Mouse (Mus musculus) midbrain, embryonic 11.5 days (tissue): ENCODE measurements around the gene Akr1c19. TPM values are rescaled to one million over a fixed set of nuclear protein-coding genes. Genes with fewer than 3 reads are reported as not detected.

Source experiments
- ATAC-seq: fragments of 200-750 bp; cut with Nextera tagmentation; 2 replicates; pipeline ENCODE4 v1.8.0; 2017; ENCODE audit warnings: moderate TSS enrichment, moderate library complexity; ENCODE audit not compliant: low FRiP score
- DNase-seq: peaks from one replicate; pipeline ENCODE4 v3.0.0; 2015; ENCODE audit warnings: low spot score; ENCODE audit errors: missing footprints
- H3K27ac ChIP-seq: fragments of 300-500 bp; sonication (generic); 2 replicates; pipeline ENCODE4 v1.5.1; 2014; ENCODE audit warnings: low read depth, low read length
- H3K27me3 ChIP-seq: fragments of 300-500 bp; sonication (generic); 2 replicates; pipeline ENCODE4 v1.6.1; 2014; ENCODE audit warnings: mild to moderate bottlenecking, low read length, moderate library complexity, mixed read lengths; ENCODE audit not compliant: control insufficient read depth, insufficient read depth
- H3K36me3 ChIP-seq: fragments of 300-500 bp; sonication (generic); 2 replicates; pipeline ENCODE4 v1.6.1; 2014; ENCODE audit warnings: mild to moderate bottlenecking, low read length, moderate library complexity, mixed read lengths; ENCODE audit not compliant: control insufficient read depth, insufficient read depth
- H3K4me1 ChIP-seq: fragments of 300-500 bp; sonication (generic); 2 replicates; pipeline ENCODE4 v1.6.1; 2014; ENCODE audit warnings: low read length; ENCODE audit not compliant: control insufficient read depth, insufficient read depth
- H3K4me2 ChIP-seq: fragments of 300-500 bp; sonication (generic); 2 replicates; pipeline ENCODE4 v1.6.1; 2014; ENCODE audit warnings: mild to moderate bottlenecking, moderate library complexity
- H3K4me3 ChIP-seq: fragments of 300-500 bp; sonication (generic); 2 replicates; pipeline ENCODE4 v1.5.1; 2014; ENCODE audit warnings: low read depth, low read length
- H3K9ac ChIP-seq: fragments of 300-500 bp; sonication (generic); 2 replicates; pipeline ENCODE4 v1.6.1; 2014; ENCODE audit warnings: low read length
- H3K9me3 ChIP-seq: fragments of 300-500 bp; sonication (generic); 2 replicates; pipeline ENCODE4 v1.6.1; 2016; ENCODE audit warnings: low read length; ENCODE audit not compliant: control insufficient read depth
- WGBS: fragments of 180-500 bp; shearing (Covaris S2); extraction: QIAGEN DNeasy Blood & Tissue Kit; methylation state at CpG from one replicate; pipeline ENCODE4 v1.1.7; 2014; 5-methylcytosine and 5-hydroxymethylcytosine counted together
- polyA plus RNA-seq: library from polyadenylated mRNA; unstranded; fragments of >200 nt; fragmentation: Nextera tagmentation; extraction: Ambion mirVana; gene quantifications from 2 replicates; pipeline ENCODE4 v1.2.1, GENCODE M21; 2014

The Akr1c19 gene
- polyA plus RNA-seq, 1 experiment from 2014 or later = 0.31 TPM

GRCm38 (mm10) chr13:4296991-4297390, 68.5 kb downstream of the Akr1c19 start:
- H3K27me3 ChIP-seq = no peaks in the 10 kb centered on the region
- H3K4me2 ChIP-seq = no peak overlapping the region
- no peak overlapping the region for H3K27ac ChIP-seq
- no peaks in the 10 kb centered on the region for H3K4me1 ChIP-seq
- H3K9me3 ChIP-seq = no peaks in the 10 kb centered on the region
- 92% methylated on average over 4 of the region's 4 CpGs for WGBS
- H3K9ac ChIP-seq = no peak overlapping the region
- no peaks in the 10 kb centered on the region for H3K36me3 ChIP-seq
- ATAC-seq = no peak
- DNase-seq = no peak
- no peak overlapping the region for H3K4me3 ChIP-seq

Other genes starting within 250 kb of the Akr1c19 start
- gene Akr1c14, start 179.7 kb upstream of the Akr1c19 start, polyA plus RNA-seq = 0.10 and 0.33 TPM in 2 replicates
- not detected in 2 replicates for gene Akr1c18, start 78.0 kb upstream of the Akr1c19 start, polyA plus RNA-seq
- 0.33 TPM in 2 replicates for gene Akr1c13, start 37.5 kb upstream of the Akr1c19 start, polyA plus RNA-seq
- 0.29 and 0.49 TPM in 2 replicates for gene Akr1c12, start 50.7 kb downstream of the Akr1c19 start, polyA plus RNA-seq
- not detected in 2 replicates for gene Akr1c6, start 205.6 kb downstream of the Akr1c19 start, polyA plus RNA-seq